Mouse (Mus musculus): Measurements from ENCODE around the gene Sgpp1.
"Not testable (repeated sequence)": the region's sequence is repeated elsewhere in the genome, so short reads cannot be mapped to it uniquely, and the experiment has no call there.

The Sgpp1 gene

GRCm38 (mm10) chr12:75689003-75689402, 46.5 kb downstream of the Sgpp1 start:
- ATAC-seq (ENCODE audit: low TSS enrichment), result no peak

DNA sequence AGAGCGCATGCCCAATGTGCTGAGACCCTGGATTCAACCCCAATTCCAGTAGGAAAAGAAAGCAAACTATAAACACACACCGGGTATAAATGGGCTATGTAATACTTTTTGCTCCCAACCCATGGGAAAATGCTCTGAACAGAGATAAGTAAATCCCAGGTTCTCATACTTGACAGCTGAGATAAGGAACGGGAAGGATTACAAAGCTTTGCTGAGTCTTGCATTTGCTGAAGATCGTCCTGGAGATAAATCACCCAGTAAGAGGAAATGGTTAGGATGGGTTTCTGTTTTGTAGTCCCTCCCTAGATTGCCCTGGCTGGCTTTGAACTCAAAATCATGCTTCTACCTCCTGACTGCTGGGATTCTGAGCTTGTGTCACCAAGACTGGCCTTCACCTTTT, 48.2 kb downstream of the Sgpp1 start:
- ATAC-seq (ENCODE audit: low TSS enrichment), result no peak

DNA sequence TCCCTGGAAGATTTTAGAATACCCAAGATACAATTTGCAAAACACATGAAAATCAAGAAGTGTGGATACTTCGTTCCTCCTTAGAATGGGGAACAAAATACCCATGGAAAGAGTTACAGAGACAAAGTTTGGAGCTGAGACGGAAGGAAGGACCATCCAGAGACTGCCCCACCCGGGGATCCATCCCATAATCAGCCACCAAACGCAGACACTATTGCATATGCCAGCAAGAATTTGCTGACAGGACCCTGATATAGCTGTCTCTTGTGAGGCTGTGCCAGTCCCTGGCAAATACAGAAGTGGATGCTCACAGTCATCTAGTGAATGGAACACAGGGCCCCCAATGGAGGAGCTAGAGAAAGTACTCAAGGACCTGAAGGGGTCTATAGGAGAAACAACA, 51.5 kb downstream of the Sgpp1 start:
- ATAC-seq (ENCODE audit: low TSS enrichment), result not testable (repeated sequence)

DNA sequence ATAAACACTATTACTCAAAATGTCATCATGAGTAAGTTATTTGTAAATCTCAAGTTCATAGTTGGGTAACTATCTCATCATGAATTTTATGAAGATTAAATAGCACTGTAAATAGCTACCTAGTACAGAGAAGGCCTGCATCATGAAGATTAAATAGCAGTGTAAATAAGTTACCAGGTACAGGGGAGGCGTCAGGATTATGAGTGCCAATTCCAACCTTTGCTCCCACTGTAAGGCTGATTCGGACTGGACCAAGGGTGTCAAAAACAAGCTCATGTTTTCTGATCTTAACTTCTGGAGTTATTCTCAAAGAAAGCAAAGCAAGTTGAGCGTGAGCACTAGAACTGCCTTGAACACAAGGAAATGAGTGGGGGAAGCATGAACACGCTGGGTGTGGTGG, 51.9 kb downstream of the Sgpp1 start:
- ATAC-seq (ENCODE audit: low TSS enrichment), result no peak

DNA sequence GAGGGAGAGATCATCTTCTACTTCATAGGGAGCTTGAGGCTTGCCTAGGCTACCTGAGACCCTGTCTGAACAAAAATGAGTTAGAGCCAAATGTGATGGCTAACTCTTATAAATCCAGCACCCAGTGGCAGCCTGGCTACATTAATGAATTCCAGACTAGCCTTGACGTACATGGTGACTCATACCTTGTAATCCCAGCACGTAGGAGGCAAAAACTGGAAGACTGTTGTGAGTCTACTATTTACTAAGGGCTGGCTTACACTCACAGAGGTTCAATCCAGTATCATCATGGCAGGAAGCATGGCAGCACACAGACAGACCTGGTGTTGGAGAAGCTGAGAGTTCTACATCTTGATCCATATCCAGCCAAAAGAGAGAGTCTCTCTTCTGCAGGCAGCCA, 52.7 kb downstream of the Sgpp1 start:
- ATAC-seq (ENCODE audit: low TSS enrichment), result no peak

GRCm38 (mm10) chr12:75681101-75681500, 54.4 kb downstream of the Sgpp1 start:
- no peak for ATAC-seq (ENCODE audit: low TSS enrichment)

DNA sequence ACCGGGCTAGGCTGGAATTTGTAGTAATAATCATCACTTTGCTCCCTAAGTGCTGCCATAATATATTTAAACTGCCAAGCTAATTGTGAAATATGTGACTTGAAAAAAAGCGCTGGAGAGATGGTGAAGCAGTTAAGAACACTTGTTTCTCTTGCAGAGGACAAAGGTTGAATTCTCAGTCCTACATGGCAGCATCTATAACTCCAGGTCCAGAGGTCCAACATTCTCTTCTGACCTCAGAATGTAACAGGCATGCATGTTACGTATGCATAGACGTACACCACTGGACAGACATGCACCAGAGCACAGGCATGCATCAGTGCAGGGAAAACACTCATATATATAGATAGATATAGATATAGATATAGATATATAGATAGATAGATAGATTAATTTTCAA, 57.1 kb downstream of the Sgpp1 start:
- ATAC-seq (ENCODE audit: low TSS enrichment), result no peak

DNA sequence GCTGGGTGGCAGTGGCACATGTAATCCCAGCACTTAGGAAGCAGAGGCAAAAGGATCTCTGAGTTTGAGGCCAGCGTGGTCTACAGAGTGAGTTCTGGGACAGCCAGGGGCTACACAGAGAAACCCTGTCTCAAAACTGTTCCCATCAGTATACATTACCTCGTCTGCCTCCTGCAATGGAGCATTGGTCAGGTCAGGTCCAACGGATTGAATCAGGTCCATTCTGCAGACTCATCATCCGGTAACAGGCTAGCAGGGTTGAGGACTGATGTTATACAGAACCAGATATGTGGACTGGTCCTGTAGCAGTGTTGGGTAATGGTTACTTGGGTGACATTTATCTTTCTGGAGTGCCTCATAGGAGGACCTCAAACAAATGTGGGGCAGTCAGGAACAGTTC, 62.9 kb downstream of the Sgpp1 start:
- no peak for ATAC-seq (ENCODE audit: low TSS enrichment)

- ATAC-seq (ENCODE audit: low TSS enrichment), result no peak
Measured at GRCm38 (mm10) chr12:75671759-75672315, 63.7 kb downstream of the Sgpp1 start.

DNA sequence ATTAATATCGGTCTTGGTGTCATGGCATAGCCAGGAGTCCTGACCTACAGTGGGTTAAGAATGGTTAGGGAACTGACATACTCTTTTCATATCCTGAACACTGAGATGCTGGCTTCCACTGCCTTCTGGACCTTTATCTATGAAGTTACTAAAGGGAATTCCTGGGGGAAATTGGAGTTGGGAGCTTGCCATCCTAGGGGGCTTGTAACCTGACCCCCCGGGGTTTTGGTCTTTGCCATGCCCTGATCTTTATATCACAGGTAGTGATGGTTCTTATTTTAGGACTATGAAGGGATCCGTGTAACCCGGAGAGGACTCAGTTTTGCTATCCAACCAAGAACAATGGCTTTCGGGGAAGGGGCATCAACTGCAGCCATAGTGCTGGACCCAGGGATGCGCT, 64.9 kb downstream of the Sgpp1 start:
- no peak for ATAC-seq (ENCODE audit: low TSS enrichment)

DNA sequence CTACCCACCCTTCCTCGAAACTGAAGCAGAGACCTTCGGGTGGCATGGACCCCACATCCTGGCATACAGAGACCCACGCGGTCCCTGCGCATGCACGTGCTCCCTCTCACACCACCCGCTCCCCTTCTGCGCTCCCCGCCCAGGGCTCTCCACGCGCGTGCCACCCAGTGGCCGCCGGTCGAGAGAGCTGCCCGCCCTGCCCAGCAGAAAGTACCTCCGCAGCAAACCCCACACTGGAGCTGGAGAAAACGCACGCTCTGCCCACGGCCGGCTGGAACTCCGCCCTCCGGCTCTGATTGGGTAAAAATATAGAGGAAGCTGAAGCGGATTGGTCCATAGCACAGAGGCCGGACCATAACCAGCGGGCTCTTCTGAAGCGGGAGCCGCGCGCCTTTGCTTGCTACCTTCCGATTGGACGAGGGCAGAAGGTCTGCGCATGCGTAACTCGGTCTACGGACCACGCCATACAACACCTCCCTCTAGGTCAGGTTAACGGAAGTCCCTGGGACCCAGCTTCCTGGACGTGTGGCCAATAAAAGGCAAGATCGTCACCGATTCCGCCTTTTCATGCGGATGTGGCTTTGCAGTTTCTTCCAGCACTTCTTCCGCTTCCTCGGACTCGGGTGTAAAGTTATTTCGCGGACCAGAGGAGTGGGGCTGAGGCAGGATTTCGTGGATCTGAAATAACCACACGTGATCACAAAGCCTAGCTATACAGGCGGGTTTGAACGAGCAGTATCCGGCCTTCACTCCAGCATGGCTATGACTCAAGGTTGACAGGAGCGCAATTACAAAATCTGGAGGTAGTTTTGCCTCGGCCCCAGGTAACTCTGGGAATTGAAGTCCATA, 66.0 kb downstream of the Sgpp1 start, which contains the start of gene Wdr89:
Gene Wdr89 (minus strand): TSS at position 280 of the 849 bp plus-strand sequence.
- peak; percentile 97 for ATAC-seq (ENCODE audit: low TSS enrichment)

GRCm38 (mm10) chr12:75668916-75669257, 66.6 kb downstream of the Sgpp1 start:
- peak; percentile 18; the same call in 1 of the 2 replicates for ATAC-seq (ENCODE audit: low TSS enrichment)

DNA sequence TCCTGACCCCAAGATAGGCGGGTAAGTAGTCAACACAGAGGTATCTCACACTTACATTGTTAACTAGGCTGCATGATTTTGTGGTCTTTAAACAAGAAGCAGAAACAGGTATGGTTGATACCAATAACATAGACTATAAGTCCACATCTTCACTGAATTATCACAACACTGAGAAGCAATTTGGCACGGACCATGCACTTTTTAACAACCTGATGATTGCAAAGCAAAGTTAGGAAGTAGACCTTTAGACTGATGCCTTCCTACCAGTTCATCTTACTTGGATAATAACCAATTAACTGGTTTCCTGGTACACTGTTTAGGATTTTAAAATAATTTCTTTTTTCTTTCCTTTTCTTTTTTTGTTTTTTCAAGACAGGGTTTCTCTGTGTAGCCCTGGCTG, 67.3 kb downstream of the Sgpp1 start:
- no peak for ATAC-seq (ENCODE audit: low TSS enrichment)

- no peak for ATAC-seq (ENCODE audit: low TSS enrichment)
Measured at GRCm38 (mm10) chr12:75666939-75667338, 68.6 kb downstream of the Sgpp1 start.

GRCm38 (mm10) chr12:75664516-75664810, 71.1 kb downstream of the Sgpp1 start:
- ATAC-seq (ENCODE audit: low TSS enrichment), result no peak

All from frontal cortex, adult (tissue).